Mouse (Mus musculus) olfactory bulb, adult 2 months (tissue): ENCODE data around the gene Specc1.
A peak's percentile ranks its signal among the peaks of the same experiment; 100 is the strongest.

ENCODE experiments used
- CTCF ChIP-seq: fragments of 200-500 bp; IDR thresholded peaks from 2 replicates; pipeline ENCODE4 v1.5.1; 2012; ENCODE audit warnings: low read depth, mild to moderate bottlenecking, low read length, moderate library complexity; ENCODE audit not compliant: insufficient read depth
- POLR2A ChIP-seq: fragments of 200-500 bp; IDR thresholded peaks from 2 replicates; pipeline ENCODE4 v1.6.1; 2012; ENCODE audit warnings: mild to moderate bottlenecking, low read depth, low read length, moderate library complexity; ENCODE audit not compliant: insufficient read depth

GRCm38 (mm10) chr11:61956572-61957295 is at the start of gene Specc1:
- TF ChIP-seq POLR2A (peak; percentile 48), CTCF (peak; percentile 84)
